Mouse (Mus musculus) intestine, postnatal 0 days (tissue): ENCODE measurements around the gene Sema4d. TPM values are rescaled to one million over a fixed set of nuclear protein-coding genes. Genes with fewer than 3 reads are reported as not detected.

Experiments
- ATAC-seq: fragments of 200-750 bp; cut with Nextera tagmentation; 2 replicates; pipeline ENCODE4 v1.8.0; 2017; ENCODE audit warnings: mild to moderate bottlenecking, moderate TSS enrichment, moderate library complexity
- H3K27ac ChIP-seq: fragments of 300-500 bp; sonication (generic); 2 replicates; pipeline ENCODE4 v1.5.1; 2014; ENCODE audit warnings: mild to moderate bottlenecking, low read depth, low read length, moderate library complexity
- H3K27me3 ChIP-seq: fragments of 300-500 bp; sonication (generic); replicated peaks from 2 replicates; pipeline ENCODE4 v1.6.1; 2014; ENCODE audit warnings: low read length, mixed read lengths; ENCODE audit not compliant: control insufficient read depth, insufficient read depth
- H3K36me3 ChIP-seq: fragments of 300-500 bp; sonication (generic); 2 replicates; pipeline ENCODE4 v1.6.1; 2014; ENCODE audit warnings: mild to moderate bottlenecking, moderate library complexity; ENCODE audit not compliant: control insufficient read depth, insufficient read depth
- H3K4me1 ChIP-seq: fragments of 300-500 bp; sonication (generic); replicated peaks from 2 replicates; pipeline ENCODE4 v1.6.1; 2014; ENCODE audit warnings: antibody characterized with exemption, low read length, mixed read lengths; ENCODE audit not compliant: control insufficient read depth, insufficient read depth
- H3K4me2 ChIP-seq: fragments of 300-500 bp; sonication (generic); replicated peaks from 2 replicates; pipeline ENCODE4 v1.6.1; 2014; ENCODE audit warnings: low read depth, mild to moderate bottlenecking, moderate library complexity
- H3K4me3 ChIP-seq: fragments of 300-500 bp; sonication (generic); 2 replicates; pipeline ENCODE4 v1.5.1; 2014; ENCODE audit warnings: low read depth, low read length
- H3K9ac ChIP-seq: fragments of 300-500 bp; sonication (generic); 2 replicates; pipeline ENCODE4 v1.6.1; 2014; ENCODE audit warnings: mild to moderate bottlenecking, low read depth, low read length
- H3K9me3 ChIP-seq: fragments of 300-500 bp; sonication (generic); 2 replicates; pipeline ENCODE4 v1.6.1; 2016; ENCODE audit warnings: mixed run types; ENCODE audit not compliant: control insufficient read depth
- CTCF ChIP-seq: sonication (generic); IDR thresholded peaks from 2 replicates; pipeline ENCODE4 v1.5.1; 2016; ENCODE audit warnings: low read depth, mild to moderate bottlenecking, control low read depth, antibody characterized with exemption, moderate library complexity
- WGBS: fragments of 180-500 bp; shearing (Covaris S2); extraction: QIAGEN DNeasy Blood & Tissue Kit; methylation state at CpG from one replicate; pipeline ENCODE4 v1.1.7; 2014; 5-methylcytosine and 5-hydroxymethylcytosine counted together
- polyA plus RNA-seq: library from polyadenylated mRNA; unstranded; fragments of >200 nt; fragmentation: Nextera tagmentation; extraction: Ambion mirVana; gene quantifications from 2 replicates; pipeline ENCODE4 v1.2.1, GENCODE M21; 2015

Sema4d gene
- polyA plus RNA-seq, 1 experiment from 2014 or later = 3.4 TPM

- H3K36me3 ChIP-seq = no peaks in the 10 kb centered on the region
- no peak overlapping the region for H3K4me3 ChIP-seq
- ATAC-seq = no peak
- no peak overlapping the region for H3K9ac ChIP-seq
- H3K27me3 ChIP-seq = no peaks in the 10 kb centered on the region
- WGBS = 94% methylated on average over 7 of the region's 7 CpGs
- H3K9me3 ChIP-seq = no peaks in the 10 kb centered on the region
- no peak overlapping the region for H3K27ac ChIP-seq
- no peaks in the 10 kb centered on the region for H3K4me1 ChIP-seq
- no peak overlapping the region for H3K4me2 ChIP-seq
- no peak for TF ChIP-seq CTCF
Observed at GRCm38 (mm10) chr13:51725446-51725845, 68.1 kb downstream of the Sema4d start.

- Histone ChIP-seq H3K36me3 (no peaks in the 10 kb centered on the region), H3K4me3 (no peak overlapping the region), H3K27ac (no peak overlapping the region), H3K4me1 (no peaks in the 10 kb centered on the region), H3K9ac (no peak overlapping the region), H3K4me2 (no peak overlapping the region), H3K9me3 (no peaks in the 10 kb centered on the region), H3K27me3 (no peaks in the 10 kb centered on the region)
- ATAC-seq = no peak
- 71% methylated on average over 6 of the region's 6 CpGs for WGBS
- TF ChIP-seq CTCF = no peak
Observed at GRCm38 (mm10) chr13:51724566-51724965, 69.0 kb downstream of the Sema4d start.

GRCm38 (mm10) chr13:51723114-51723513 is 70.4 kb downstream of the Sema4d start:
- WGBS = 85% methylated on average over 5 of the region's 5 CpGs
- no peak for ATAC-seq
- Histone ChIP-seq H3K9ac (no peak overlapping the region), H3K4me3 (no peak overlapping the region), H3K4me2 (no peak overlapping the region), H3K27ac (no peak overlapping the region), H3K36me3 (0 out of 2 replicates have a peak, but pooled peaks cover 4% of the 10 kb centered on the region), H3K9me3 (no peaks in the 10 kb centered on the region), H3K27me3 (no peaks in the 10 kb centered on the region), H3K4me1 (no peaks in the 10 kb centered on the region)
- TF ChIP-seq CTCF = no peak

GRCm38 (mm10) chr13:51720556-51720955 is 73.0 kb downstream of the Sema4d start:
- Histone ChIP-seq H3K9me3 (no peaks in the 10 kb centered on the region), H3K4me1 (no peaks in the 10 kb centered on the region), H3K4me2 (no peak overlapping the region), H3K9ac (no peak overlapping the region), H3K4me3 (no peak overlapping the region), H3K27me3 (no peaks in the 10 kb centered on the region), H3K36me3 (0 out of 2 replicates have a peak, but pooled peaks cover 4% of the 10 kb centered on the region), H3K27ac (no peak overlapping the region)
- ATAC-seq = no peak
- WGBS = 89% methylated on average over 4 of the region's 4 CpGs
- TF ChIP-seq CTCF = no peak

- Histone ChIP-seq H3K27ac (no peak overlapping the region), H3K4me3 (no peak overlapping the region), H3K27me3 (no peaks in the 10 kb centered on the region), H3K36me3 (0 out of 2 replicates have a peak, but pooled peaks cover 4% of the 10 kb centered on the region), H3K9me3 (no peaks in the 10 kb centered on the region), H3K9ac (no peak overlapping the region), H3K4me2 (no peak overlapping the region), H3K4me1 (no peaks in the 10 kb centered on the region)
- no peak for TF ChIP-seq CTCF
- WGBS = 88% methylated on average over 3 of the region's 3 CpGs
- ATAC-seq = no peak
Observed at GRCm38 (mm10) chr13:51719256-51719655, 74.3 kb downstream of the Sema4d start.

GRCm38 (mm10) chr13:51716350-51717263 is 76.9 kb downstream of the Sema4d start:
- H3K9ac ChIP-seq = no peak overlapping the region
- 73% methylated on average over 8 of the region's 8 CpGs for WGBS
- H3K4me2 ChIP-seq = no peak overlapping the region
- no peaks in the 10 kb centered on the region for H3K4me1 ChIP-seq
- H3K27ac ChIP-seq = no peak overlapping the region
- H3K4me3 ChIP-seq = no peak overlapping the region
- no peak for TF ChIP-seq CTCF
- no peak for ATAC-seq
- H3K27me3 ChIP-seq = no peaks in the 10 kb centered on the region
- no peaks in the 10 kb centered on the region for H3K9me3 ChIP-seq
- H3K36me3 ChIP-seq = 0 out of 2 replicates have a peak, but pooled peaks cover 4% of the 10 kb centered on the region
